Mouse (Mus musculus) heart, adult 2 months (tissue): ENCODE results near the gene B3gnt2. TPM values are rescaled to one million over a fixed set of nuclear protein-coding genes. Genes with fewer than 3 reads are reported as not detected.

Source experiments
- DNase-seq, 2 experiments: peaks; one replicate each; pipeline ENCODE4 v3.0.0; 2021
- H3K27ac ChIP-seq: fragments of 200-600 bp; 2 replicates; pipeline ENCODE4 v1.8.1; 2022
- H3K27me3 ChIP-seq: fragments of 200-500 bp; 2 replicates; pipeline ENCODE4 v1.6.1; 2012; ENCODE audit warnings: mild to moderate bottlenecking, low read length, inconsistent platforms, mixed read lengths; ENCODE audit not compliant: control insufficient read depth, insufficient read depth
- H3K36me3 ChIP-seq: fragments of 200-500 bp; 2 replicates; pipeline ENCODE4 v1.6.1; 2012; ENCODE audit warnings: low read length, inconsistent platforms; ENCODE audit not compliant: control insufficient read depth, insufficient read depth
- H3K4me1 ChIP-seq: fragments of 200-500 bp; 2 replicates; pipeline ENCODE4 v1.6.1; 2011; ENCODE audit warnings: low read length; ENCODE audit not compliant: control insufficient read depth, insufficient read depth
- H3K4me3 ChIP-seq: fragments of 200-600 bp; 2 replicates; pipeline ENCODE4 v1.8.1; 2022
- H3K79me2 ChIP-seq: fragments of 200-500 bp; replicated peaks from 2 replicates; pipeline ENCODE4 v1.6.1; 2012; ENCODE audit warnings: mild to moderate bottlenecking, inconsistent platforms, low read length, moderate library complexity, mixed read lengths; ENCODE audit not compliant: control insufficient read depth, insufficient read depth
- H3K9ac ChIP-seq: fragments of 200-500 bp; 2 replicates; pipeline ENCODE4 v1.6.1; 2012; ENCODE audit warnings: low read depth, mild to moderate bottlenecking, control low read depth, inconsistent platforms, low read length, mixed read lengths
- CTCF ChIP-seq: fragments of 200-600 bp; IDR thresholded peaks from 2 replicates; pipeline ENCODE4 v1.8.1; 2022; ENCODE audit warnings: antibody characterized with exemption, mild to moderate bottlenecking, moderate library complexity
- EP300 ChIP-seq: fragments of 200-500 bp; IDR thresholded peaks from 2 replicates; pipeline ENCODE4 v1.6.1; 2011; ENCODE audit warnings: low read depth, low read length, control low read depth; ENCODE audit not compliant: insufficient read depth
- POLR2A ChIP-seq: fragments of 200-500 bp; IDR thresholded peaks from 2 replicates; pipeline ENCODE4 v1.6.1; 2011; ENCODE audit warnings: mild to moderate bottlenecking, low read depth, low read length, control low read depth; ENCODE audit not compliant: insufficient read depth
- WGBS: fragments of 180-500 bp; shearing (Covaris S2); methylation state at CpG from one replicate; pipeline ENCODE4 v1.1.7; 2018; 5-methylcytosine and 5-hydroxymethylcytosine counted together
- intact Hi-C: fragments of 180-260 bp; cut with DNase I; formaldehyde crosslinking; loops from one replicate; pipeline ENCODE4 v1.15.1; 2025
- polyA plus RNA-seq: library from polyadenylated mRNA; depleted of rRNA; stranded (reverse); fragments of >200 nt; gene quantifications from 2 replicates; pipeline ENCODE4 v1.2.3, GENCODE M21; 2012
- total RNA-seq, 2 experiments: library from RNA; stranded (reverse); gene quantifications; 2 replicates each; pipeline ENCODE4 v1.2.3; 2021

Gene B3gnt2
- total and polyA plus RNA-seq, 3 experiments: 3.5 to 6.2 (median 5.7) TPM

- intact Hi-C loops: no loop called here
- no peak overlapping the region for H3K4me3 ChIP-seq
- no peaks in the 10 kb centered on the region for H3K27me3 ChIP-seq
- no peak overlapping the region for H3K27ac ChIP-seq
- H3K4me1 ChIP-seq: peaks cover 6% of the 10 kb centered on the region
- TF ChIP-seq CTCF: no peak
- TF ChIP-seq POLR2A: no peak
- H3K9ac ChIP-seq: no peak overlapping the region
- DNase-seq: no peak
- WGBS: 80% methylated on average over 5 of the region's 5 CpGs
- H3K79me2 ChIP-seq: no peaks in the 10 kb centered on the region
- no peaks in the 10 kb centered on the region for H3K36me3 ChIP-seq
Measured at GRCm38 (mm10) chr11:22867691-22868090, 6.9 kb upstream of the B3gnt2 start.

- no peaks in the 10 kb centered on the region for H3K79me2 ChIP-seq
- H3K4me1 ChIP-seq: peaks cover 2% of the 10 kb centered on the region
- H3K27ac ChIP-seq: no peak overlapping the region
- intact Hi-C loops: no loop called here
- H3K27me3 ChIP-seq: no peaks in the 10 kb centered on the region
- TF ChIP-seq POLR2A: no peak
- no peak for TF ChIP-seq EP300
- TF ChIP-seq CTCF: no peak
- no peak overlapping the region for H3K9ac ChIP-seq
- no peaks in the 10 kb centered on the region for H3K36me3 ChIP-seq
- H3K4me3 ChIP-seq: no peak overlapping the region
- DNase-seq: no peak
- 83% methylated on average over 7 of the region's 7 CpGs for WGBS
Measured at GRCm38 (mm10) chr11:22865635-22866246, 5.0 kb upstream of the B3gnt2 start.

GRCm38 (mm10) chr11:22864305-22865060, 3.7 kb upstream of the B3gnt2 start:
- no peak overlapping the region for H3K4me3 ChIP-seq

GRCm38 (mm10) chr11:22863581-22863980, 2.8 kb upstream of the B3gnt2 start:
- H3K4me1 ChIP-seq: peaks cover 2% of the 10 kb centered on the region
- no peaks in the 10 kb centered on the region for H3K79me2 ChIP-seq
- peak in 1 of 2 experiments; percentile 12 for DNase-seq
- no peak overlapping the region for H3K9ac ChIP-seq
- H3K4me3 ChIP-seq: no peak overlapping the region
- H3K27ac ChIP-seq: no peak overlapping the region
- H3K27me3 ChIP-seq: no peaks in the 10 kb centered on the region
- WGBS: 71% methylated on average over 4 of the region's 4 CpGs
- no peaks in the 10 kb centered on the region for H3K36me3 ChIP-seq
- TF ChIP-seq CTCF: no peak
- no peak for TF ChIP-seq EP300
- TF ChIP-seq POLR2A: no peak
- intact Hi-C loops: loop anchor here (5.0 kb wide), 2 partner anchors 151 to 166 kb away; no protein-coding TSS in a partner anchor

More at GRCm38 (mm10) chr11:22864305-22865060, 3.7 kb upstream of the B3gnt2 start:
- intact Hi-C loops: loop anchor here (5.0 kb wide), 2 partner anchors 152 to 167 kb away; no protein-coding TSS in a partner anchor
- no peaks in the 10 kb centered on the region for H3K27me3 ChIP-seq
- H3K27ac ChIP-seq: no peak overlapping the region
- TF ChIP-seq POLR2A: no peak
- no peak for TF ChIP-seq EP300
- TF ChIP-seq CTCF: no peak
- no peaks in the 10 kb centered on the region for H3K36me3 ChIP-seq
- no peak overlapping the region for H3K9ac ChIP-seq
- H3K79me2 ChIP-seq: no peaks in the 10 kb centered on the region
- WGBS: 88% methylated on average over 8 of the region's 8 CpGs
- DNase-seq: no peak
- peaks cover 2% of the 10 kb centered on the region for H3K4me1 ChIP-seq

DNA sequence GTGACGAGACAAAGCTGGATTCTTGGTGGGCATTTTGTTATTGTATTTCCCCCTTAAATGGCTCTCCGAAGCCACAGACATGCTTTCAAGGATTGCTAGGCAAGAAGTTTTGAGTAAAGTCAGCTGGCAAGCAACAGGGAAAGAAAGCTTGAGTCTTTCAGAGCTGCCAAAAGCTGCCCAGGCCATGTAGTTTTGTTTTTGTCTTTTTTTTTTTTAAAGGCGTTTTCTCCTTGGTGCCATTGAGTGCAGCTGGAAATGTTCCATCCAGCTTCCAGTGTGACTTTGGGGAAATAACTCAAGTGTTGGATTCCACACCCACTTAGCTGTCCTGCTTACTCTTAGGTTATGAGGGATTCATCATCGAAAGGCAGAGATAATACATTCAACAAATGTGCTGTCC, 554 bp upstream of the B3gnt2 start:
- no peak for DNase-seq
- no peak overlapping the region for H3K27ac ChIP-seq
- peaks cover 2% of the 10 kb centered on the region for H3K4me1 ChIP-seq
- H3K36me3 ChIP-seq: no peaks in the 10 kb centered on the region
- intact Hi-C loops: loop anchor here (2.0 to 5.0 kb wide), 3 partner anchors 95 to 164 kb away; no protein-coding TSS in a partner anchor
- H3K4me3 ChIP-seq: no peak overlapping the region
- no peak for TF ChIP-seq EP300
- TF ChIP-seq POLR2A: no peak
- no peak for TF ChIP-seq CTCF
- no peaks in the 10 kb centered on the region for H3K27me3 ChIP-seq
- 80% methylated on average over 4 of the region's 4 CpGs for WGBS
- no peak overlapping the region for H3K9ac ChIP-seq
- H3K79me2 ChIP-seq: no peaks in the 10 kb centered on the region; the same call in 1 of the 2 replicates
